Mouse (Mus musculus): ENCODE data around the gene Sema3a.

- TF ChIP-seq CTCF (conservative IDR thresholded peaks at IDR 0.05; ENCODE audit: low read length) (no peak), POU5F1 (IDR thresholded peaks at IDR 0.05; ENCODE audit: borderline replicate concordance, low read length) (no peak)
Measured at GRCm38 (mm10) chr5:13611631-13612030, 486.4 kb downstream of the Sema3a start.

Measured in E14TG2a.4 (cell line).